Mouse (Mus musculus) lung, postnatal 0 days (tissue): ENCODE data around the gene Ppdpf.

Experiments
- CTCF ChIP-seq: IDR thresholded peaks from 2 replicates; pipeline ENCODE4 v1.5.1; 2016; ENCODE audit warnings: antibody characterized with exemption, mild to moderate bottlenecking
- EP300 ChIP-seq: IDR thresholded peaks from 2 replicates; pipeline ENCODE4 v1.6.1; 2016; ENCODE audit warnings: antibody characterized with exemption, mild to moderate bottlenecking, control low read depth

DNA sequence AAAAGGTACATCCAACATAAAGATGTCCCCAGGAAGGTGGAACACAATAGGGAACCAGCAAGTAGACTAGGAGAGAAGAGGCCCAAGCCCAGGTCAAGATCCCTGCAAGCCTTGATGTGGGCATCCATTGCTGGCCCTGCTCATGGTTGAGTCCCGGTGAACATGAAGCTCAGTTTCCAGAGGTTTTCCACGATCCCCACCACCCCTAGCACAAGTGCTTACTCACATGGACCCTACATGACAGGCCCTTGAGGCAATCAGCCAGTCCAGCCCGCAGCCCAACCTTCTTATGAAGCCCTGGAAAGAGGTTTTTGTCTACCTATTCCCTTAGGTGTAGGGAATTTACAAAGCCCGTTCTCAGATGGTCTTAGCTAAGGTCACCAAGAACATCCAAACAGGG, 29.9 kb upstream of the Ppdpf start:
- TF ChIP-seq CTCF (no peak), EP300 (no peak)
